Mouse (Mus musculus): ENCODE measurements around the gene Plxna1. TPM values are rescaled to one million over a fixed set of nuclear protein-coding genes. Genes with fewer than 3 reads are reported as not detected.

The Plxna1 gene
- polyA plus RNA-seq, 1 experiment from 2014 or later: 11.1 TPM

- H3K9ac ChIP-seq (ENCODE audit: low read length): no peak overlapping the region
- 0 out of 2 replicates have a peak, but pooled peaks cover 3% of the 10 kb centered on the region for H3K9me3 ChIP-seq (ENCODE audit: control insufficient read depth, low read length)
- H3K4me3 ChIP-seq (ENCODE audit: control insufficient read depth in 1 of 2, insufficient read depth in 1 of 2, low read depth in 1 of 2, low read length in 2 of 2): no peak overlapping the region
- H3K27ac ChIP-seq (replicated peaks in 1 of 2; ENCODE audit: control insufficient read depth in 1 of 2, insufficient read depth in 1 of 2, low read depth in 2 of 2, low read length in 2 of 2): no peak overlapping the region
- H3K4me2 ChIP-seq (ENCODE audit: low read length): no peak overlapping the region
- 83% methylated on average over 4 of the region's 4 CpGs for WGBS
- H3K4me1 ChIP-seq (ENCODE audit: control insufficient read depth in 2 of 2, insufficient read depth in 2 of 2, low read length in 2 of 2): peaks cover 0 to 2% of the 10 kb centered on the region in 2 experiments; a peak in 1 of 4 replicates
- no peaks in the 10 kb centered on the region for H3K27me3 ChIP-seq (ENCODE audit: control insufficient read depth, insufficient read depth, low read length)
- H3K36me3 ChIP-seq (ENCODE audit: control insufficient read depth, insufficient read depth, low read length): no peaks in the 10 kb centered on the region
- ATAC-seq (ENCODE audit: insufficient number of reproducible peaks, insufficient read depth, low FRiP score, low read depth): no peak
These were observed 81.9 kb downstream of the Plxna1 start for GRCm38 (mm10) chr6:89280555-89280954.

DNA sequence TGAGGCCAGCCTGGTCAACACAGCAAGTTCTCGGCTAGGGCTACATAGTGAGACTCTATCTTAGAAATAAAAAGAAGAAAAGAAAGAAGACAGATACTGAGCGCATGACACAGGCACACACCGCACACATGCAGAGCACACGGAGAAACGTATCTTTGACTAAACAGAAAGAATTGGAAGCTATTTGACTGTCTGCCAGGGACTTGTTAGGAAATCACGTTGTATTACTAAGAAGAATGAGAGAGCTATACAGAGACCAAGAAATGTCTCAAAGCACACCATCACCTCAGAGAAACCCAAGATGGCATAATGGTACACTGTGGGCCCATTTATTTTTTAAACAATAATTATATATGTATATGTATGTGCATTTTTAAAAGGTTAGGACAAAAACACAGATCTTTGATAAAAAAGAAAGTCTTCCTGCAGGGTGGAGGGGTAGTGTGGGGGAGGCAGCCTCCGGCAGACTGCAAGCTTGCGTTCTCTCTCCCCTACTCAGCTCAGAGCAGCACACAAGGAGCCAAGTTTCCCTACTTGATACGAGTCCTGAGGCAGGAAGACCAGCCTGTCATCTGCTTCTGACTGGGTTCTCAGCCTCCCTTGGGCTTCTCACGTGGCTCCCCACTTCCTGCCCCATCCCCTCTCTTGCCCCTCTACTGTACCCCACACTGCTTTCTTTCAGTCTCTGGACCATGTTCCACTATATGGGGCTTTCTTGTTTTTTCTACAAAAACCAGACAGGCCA is 90.5 kb downstream of the Plxna1 start:
- Histone ChIP-seq H3K4me3 (ENCODE audit: control insufficient read depth in 1 of 2, insufficient read depth in 1 of 2, low read depth in 1 of 2, low read length in 2 of 2) (no peak overlapping the region), H3K27me3 (ENCODE audit: control insufficient read depth, insufficient read depth, low read length) (no peaks in the 10 kb centered on the region), H3K36me3 (ENCODE audit: control insufficient read depth, insufficient read depth, low read length) (no peaks in the 10 kb centered on the region), H3K9ac (ENCODE audit: low read length) (no peak overlapping the region), H3K27ac (replicated peaks in 1 of 2; ENCODE audit: control insufficient read depth in 1 of 2, insufficient read depth in 1 of 2, low read depth in 2 of 2, low read length in 2 of 2) (no peak overlapping the region), H3K9me3 (ENCODE audit: control insufficient read depth, low read length) (no peaks in the 10 kb centered on the region), H3K4me1 (ENCODE audit: control insufficient read depth in 2 of 2, insufficient read depth in 2 of 2, low read length in 2 of 2) (no peaks in the 10 kb centered on the region; a peak in 1 of 4 replicates), H3K4me2 (ENCODE audit: low read length) (no peak overlapping the region)
- no peak for ATAC-seq (ENCODE audit: insufficient number of reproducible peaks, insufficient read depth, low FRiP score, low read depth)
- 61% methylated on average over 10 of the region's 10 CpGs for WGBS

- Histone ChIP-seq H3K9me3 (ENCODE audit: control insufficient read depth, low read length) (no peaks in the 10 kb centered on the region), H3K27me3 (ENCODE audit: control insufficient read depth, insufficient read depth, low read length) (no peaks in the 10 kb centered on the region), H3K9ac (ENCODE audit: low read length) (no peak overlapping the region), H3K4me2 (ENCODE audit: low read length) (no peak overlapping the region), H3K36me3 (ENCODE audit: control insufficient read depth, insufficient read depth, low read length) (no peaks in the 10 kb centered on the region), H3K4me3 (ENCODE audit: control insufficient read depth in 1 of 2, insufficient read depth in 1 of 2, low read depth in 1 of 2, low read length in 2 of 2) (no peak overlapping the region), H3K4me1 (ENCODE audit: control insufficient read depth in 2 of 2, insufficient read depth in 2 of 2, low read length in 2 of 2) (no peaks in the 10 kb centered on the region), H3K27ac (replicated peaks in 1 of 2; ENCODE audit: control insufficient read depth in 1 of 2, insufficient read depth in 1 of 2, low read depth in 2 of 2, low read length in 2 of 2) (no peak overlapping the region)
- ATAC-seq (ENCODE audit: insufficient number of reproducible peaks, insufficient read depth, low FRiP score, low read depth): no peak
- 70% methylated on average over 5 of the region's 5 CpGs for WGBS
These were observed 95.2 kb downstream of the Plxna1 start for GRCm38 (mm10) chr6:89267181-89267580.

Other genes with a start within 250 kb of the Plxna1 start
- 56.1 and 56.5 TPM in 2 replicates for gene Chchd6, start 233.0 kb upstream of the Plxna1 start, polyA plus RNA-seq (2014; fragmentation: Nextera tagmentation; extraction: Ambion mirVana)

Data from heart, embryonic 14.5 days (tissue).